Mouse (Mus musculus): ENCODE measurements around the gene D630045J12Rik. TPM values are rescaled to one million over a fixed set of nuclear protein-coding genes. Genes with fewer than 3 reads are reported as not detected.

D630045J12Rik gene
- polyA plus RNA-seq, 1 experiment from 2014 or later = 8.2 TPM

Other genes starting within 250 kb of the D630045J12Rik start
- gene Svopl, start 207.0 kb downstream of the D630045J12Rik start, polyA plus RNA-seq (2015; fragmentation: Nextera tagmentation; extraction: Ambion mirVana) = 3.1 and 3.2 TPM in 2 replicates
- gene Tmem213, start 144.8 kb downstream of the D630045J12Rik start, polyA plus RNA-seq (2015; fragmentation: Nextera tagmentation; extraction: Ambion mirVana) = 0.33 and 0.65 TPM in 2 replicates
- gene Atp6v0a4, start 129.4 kb downstream of the D630045J12Rik start, polyA plus RNA-seq (2015; fragmentation: Nextera tagmentation; extraction: Ambion mirVana) = 0.29 and 0.78 TPM in 2 replicates
- 13.9 and 15.0 TPM in 2 replicates for gene Zc3hav1l, start 45.2 kb upstream of the D630045J12Rik start, polyA plus RNA-seq (2015; fragmentation: Nextera tagmentation; extraction: Ambion mirVana)
- gene Zc3hav1, start 100.6 kb upstream of the D630045J12Rik start, polyA plus RNA-seq (2015; fragmentation: Nextera tagmentation; extraction: Ambion mirVana) = 2.9 and 3.3 TPM in 2 replicates
- 9.0 and 10.3 TPM in 2 replicates for gene Ttc26, start 127.5 kb upstream of the D630045J12Rik start, polyA plus RNA-seq (2015; fragmentation: Nextera tagmentation; extraction: Ambion mirVana)
- gene Ubn2, start 179.9 kb upstream of the D630045J12Rik start, polyA plus RNA-seq (2015; fragmentation: Nextera tagmentation; extraction: Ambion mirVana) = 16.7 and 18.9 TPM in 2 replicates

All from limb, embryonic 13.5 days (tissue).